Mouse (Mus musculus) bone marrow, adult 2 months (tissue): ENCODE results near the gene Elfn2. TPM values are rescaled to one million over a fixed set of nuclear protein-coding genes. Genes with fewer than 3 reads are reported as not detected.

Source experiments
- H3K27ac ChIP-seq: fragments of 200-500 bp; 2 replicates; pipeline ENCODE4 v1.5.1; 2012; ENCODE audit warnings: low read depth, mild to moderate bottlenecking, control low read depth, inconsistent platforms, low read length; ENCODE audit not compliant: control insufficient read depth, poor library complexity, insufficient read depth
- H3K4me1 ChIP-seq: fragments of 200-500 bp; 2 replicates; pipeline ENCODE4 v1.6.1; 2011; ENCODE audit warnings: low read length; ENCODE audit not compliant: control insufficient read depth, insufficient read depth
- H3K4me3 ChIP-seq: fragments of 200-500 bp; replicated peaks from 2 replicates; pipeline ENCODE3; 2011; ENCODE audit warnings: mild to moderate bottlenecking, low read depth, low read length, control low read depth; ENCODE audit not compliant: control insufficient read depth
- CTCF ChIP-seq: fragments of 200-500 bp; IDR thresholded peaks from 2 replicates; pipeline ENCODE4 v1.5.1; 2011; ENCODE audit warnings: low read length, control low read depth; ENCODE audit not compliant: control insufficient read depth, insufficient read depth
- POLR2A ChIP-seq: fragments of 200-500 bp; IDR thresholded peaks from 2 replicates; pipeline ENCODE4 v1.6.1; 2011; ENCODE audit warnings: low read depth, mild to moderate bottlenecking, control low read depth, low read length, borderline replicate concordance; ENCODE audit not compliant: control insufficient read depth
- WGBS: fragments of 180-500 bp; shearing (Covaris S2); methylation state at CpG from one replicate; pipeline ENCODE4 v1.1.7; 2018; 5-methylcytosine and 5-hydroxymethylcytosine counted together
- polyA plus RNA-seq: library from polyadenylated mRNA; stranded (reverse); fragments of >200 nt; gene quantifications from 2 replicates; pipeline ENCODE4 v1.2.4, GENCODE M21; 2011; ENCODE audit warnings: low replicate concordance; ENCODE audit not compliant: missing spikeins, insufficient read depth, insufficient read length

The Elfn2 gene
- polyA plus RNA-seq, 1 experiment, result not detected

DNA sequence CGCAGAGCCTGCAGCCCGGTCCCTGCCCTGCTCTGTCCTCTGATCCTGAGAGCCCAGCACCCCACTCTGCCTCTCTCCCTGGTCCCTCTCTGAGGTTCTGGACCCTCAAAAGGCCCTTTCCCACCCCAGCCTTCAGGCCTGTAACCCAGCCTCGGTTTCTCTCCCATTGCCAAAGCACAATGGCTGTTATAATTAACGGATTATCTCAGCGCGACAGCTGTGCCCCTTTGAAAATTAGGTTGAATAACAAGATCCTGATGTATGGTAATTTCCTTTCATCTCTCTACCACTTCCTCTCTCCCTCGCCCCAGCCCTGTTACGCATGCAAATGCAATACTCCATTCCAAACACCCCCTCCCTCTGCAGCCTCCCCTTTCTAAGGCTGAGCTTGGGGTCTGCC is 35.1 kb downstream of the Elfn2 start:
- Histone ChIP-seq H3K4me1 (0 out of 2 replicates have a peak, but pooled peaks cover 3% of the 10 kb centered on the region), H3K27ac (peak overlapping the region; percentile 80), H3K4me3 (no peak overlapping the region)
- no peak for TF ChIP-seq POLR2A
- no peak for TF ChIP-seq CTCF
- 12% methylated on average over 8 of the region's 8 CpGs for WGBS

DNA sequence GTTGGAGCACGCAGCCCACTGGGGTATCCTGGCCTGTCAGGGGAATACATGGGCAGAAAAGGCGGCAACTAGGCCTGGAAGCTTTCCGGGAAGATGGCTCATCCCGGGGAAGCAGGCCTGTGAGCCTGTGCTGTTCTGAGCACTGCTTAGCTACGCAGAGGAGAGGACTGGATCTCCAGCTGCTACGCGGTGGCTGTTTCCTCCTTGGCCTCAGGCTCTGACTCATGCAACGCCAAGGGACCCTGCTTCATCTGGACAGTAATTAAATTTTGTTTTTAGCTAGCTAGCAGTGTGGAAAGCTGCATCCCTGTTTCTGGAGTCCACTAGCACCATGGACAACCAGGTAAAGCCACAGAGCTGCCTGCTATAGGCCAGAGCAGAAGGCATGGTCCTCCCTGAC is 36.8 kb downstream of the Elfn2 start:
- Histone ChIP-seq H3K4me1 (0 out of 2 replicates have a peak, but pooled peaks cover 3% of the 10 kb centered on the region), H3K27ac (no peak overlapping the region), H3K4me3 (no peak overlapping the region)
- TF ChIP-seq CTCF (no peak), POLR2A (no peak)
- 65% methylated on average over 8 of the region's 8 CpGs for WGBS

DNA sequence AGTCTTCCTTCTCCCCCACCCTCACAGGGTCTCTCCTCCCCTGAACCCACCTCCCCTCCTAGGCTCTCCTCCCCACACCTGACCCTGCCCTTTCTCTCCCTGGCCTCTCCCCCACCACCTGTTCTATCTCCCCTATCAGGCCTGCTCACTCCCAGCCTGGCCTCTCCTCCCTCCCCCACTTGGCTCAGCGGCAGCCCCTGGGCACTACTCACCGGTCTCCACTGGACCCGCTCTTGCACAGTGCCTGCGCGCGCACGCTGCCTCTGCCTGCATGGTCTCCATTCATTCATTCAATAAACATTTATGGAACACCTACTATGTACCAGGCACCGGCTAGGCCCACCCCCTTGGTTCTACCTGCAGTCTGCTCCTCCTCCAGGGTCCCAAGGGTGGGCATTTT is 37.3 kb downstream of the Elfn2 start:
- no peak for TF ChIP-seq POLR2A
- no peak for TF ChIP-seq CTCF
- Histone ChIP-seq H3K4me1 (0 out of 2 replicates have a peak, but pooled peaks cover 3% of the 10 kb centered on the region), H3K4me3 (no peak overlapping the region), H3K27ac (no peak overlapping the region)
- WGBS, result 84% methylated on average over 8 of the region's 8 CpGs

DNA sequence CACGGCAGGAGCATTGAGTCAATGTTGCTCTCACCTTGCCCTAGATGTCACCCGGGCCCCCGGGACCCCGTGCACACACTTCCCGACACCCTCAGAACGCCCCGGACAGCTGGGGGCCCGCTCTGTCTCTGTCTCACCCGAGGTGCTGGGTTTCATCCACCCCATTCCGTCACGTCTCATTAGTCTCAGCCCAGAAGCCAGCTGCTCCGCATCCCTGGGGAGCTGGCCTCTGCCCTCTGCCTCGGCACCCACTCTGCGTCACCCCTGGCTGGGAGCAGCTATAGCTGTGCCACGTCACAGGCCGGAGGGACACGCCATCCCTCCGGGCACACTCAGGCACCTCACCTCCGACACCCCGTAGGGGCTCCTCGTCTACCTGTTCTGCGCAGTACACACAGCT is 38.3 kb downstream of the Elfn2 start:
- 0 out of 2 replicates have a peak, but pooled peaks cover 3% of the 10 kb centered on the region for H3K4me1 ChIP-seq
- WGBS, result 87% methylated on average over 22 of the region's 22 CpGs
- TF ChIP-seq CTCF (no peak), POLR2A (no peak)
- no peak overlapping the region for H3K4me3 ChIP-seq
- H3K27ac ChIP-seq, result no peak overlapping the region

DNA sequence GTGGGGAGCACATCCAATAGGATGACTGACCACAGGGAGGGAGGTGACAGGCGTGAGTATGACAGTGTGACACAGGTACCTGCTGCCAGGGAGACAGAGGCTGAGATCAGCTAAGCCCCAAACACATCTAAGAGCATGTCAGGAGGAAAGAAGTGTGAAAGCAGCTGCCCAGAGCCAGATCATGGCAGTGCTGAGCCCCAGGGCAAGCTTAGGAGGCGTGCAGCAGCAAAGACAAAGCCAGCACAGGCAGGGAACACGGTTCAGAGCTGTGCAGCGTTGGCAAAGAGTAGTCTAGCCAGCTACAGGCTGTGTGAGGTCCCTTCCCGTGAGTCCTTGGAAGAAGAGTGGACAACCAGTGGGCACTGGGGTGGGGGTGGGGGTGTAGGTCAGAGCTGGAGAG is 40.9 kb downstream of the Elfn2 start:
- WGBS, result 72% methylated on average over 5 of the region's 5 CpGs
- H3K4me1 ChIP-seq, result no peaks in the 10 kb centered on the region
- H3K27ac ChIP-seq, result no peak overlapping the region
- H3K4me3 ChIP-seq, result no peak overlapping the region
- no peak for TF ChIP-seq CTCF
- TF ChIP-seq POLR2A, result no peak

DNA sequence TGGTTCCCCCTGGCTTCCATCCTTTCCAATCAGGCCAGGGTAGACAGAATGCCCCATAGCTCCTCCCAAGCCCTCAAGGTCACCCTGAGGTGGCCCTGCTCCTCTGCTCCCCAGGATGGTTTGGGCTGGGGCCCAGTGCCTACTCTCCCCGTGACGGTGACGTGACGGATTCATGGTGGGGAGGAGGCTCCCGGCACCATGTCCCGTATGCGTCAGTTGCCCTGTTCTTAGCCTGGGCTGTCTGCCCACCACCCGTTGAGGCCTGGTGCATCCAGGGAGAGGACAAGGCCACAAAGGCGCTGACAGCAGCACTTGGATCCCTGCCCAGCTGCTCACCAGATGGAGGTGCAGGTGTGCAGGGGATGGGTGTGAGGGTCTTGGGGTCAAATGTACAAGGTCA is 41.6 kb downstream of the Elfn2 start:
- Histone ChIP-seq H3K4me3 (no peak overlapping the region), H3K27ac (no peak overlapping the region), H3K4me1 (no peaks in the 10 kb centered on the region)
- WGBS, result 66% methylated on average over 9 of the region's 9 CpGs
- TF ChIP-seq CTCF (no peak), POLR2A (no peak)

DNA sequence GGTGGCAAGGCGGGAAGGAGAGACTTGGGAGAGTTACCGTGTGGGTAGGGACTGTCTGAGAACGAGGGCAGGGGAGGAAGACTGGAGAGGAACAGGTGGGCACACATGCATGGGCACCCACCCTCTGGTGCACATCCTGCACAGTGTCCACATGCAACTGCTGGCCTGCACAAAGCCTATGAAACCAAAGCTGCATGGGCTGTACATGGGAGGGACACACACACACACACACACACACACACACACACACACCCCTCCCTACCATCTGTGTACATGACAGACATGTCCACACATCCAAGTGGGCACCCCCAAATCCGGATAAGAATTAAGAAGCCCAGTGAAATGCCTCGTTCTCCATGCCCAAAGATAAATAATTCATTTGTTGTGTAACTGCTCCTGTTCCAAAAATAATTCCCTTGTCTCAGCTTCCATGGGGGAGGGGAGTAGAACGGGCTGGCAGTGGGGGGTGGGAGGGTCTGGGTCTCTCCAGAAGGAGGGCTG is 43.6 kb downstream of the Elfn2 start:
- TF ChIP-seq POLR2A, result no peak
- no peak for TF ChIP-seq CTCF
- Histone ChIP-seq H3K4me3 (no peak overlapping the region), H3K27ac (no peak overlapping the region), H3K4me1 (no peaks in the 10 kb centered on the region)
- WGBS, result 58% methylated on average over 6 of the region's 6 CpGs

DNA sequence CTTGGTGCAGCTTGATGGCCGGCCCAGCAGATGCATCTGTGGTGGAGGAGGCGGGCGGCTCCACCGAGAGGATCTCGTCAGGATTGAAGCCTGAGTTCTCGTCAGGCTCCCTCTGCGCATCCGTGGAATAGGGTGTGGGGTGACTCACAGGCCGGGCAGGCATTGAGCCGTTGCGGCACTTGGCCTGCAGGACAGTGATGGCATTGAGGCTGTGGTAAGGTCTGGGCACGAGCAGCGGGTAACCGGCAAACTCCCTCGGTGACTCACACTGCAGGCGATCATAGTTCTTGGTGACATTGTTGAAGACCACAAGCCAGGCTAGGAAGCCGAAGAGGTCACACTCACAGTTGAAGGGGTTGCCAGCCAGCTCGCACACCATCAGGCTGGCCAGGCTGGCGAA is 45.1 kb downstream of the Elfn2 start:
- H3K27ac ChIP-seq, result no peak overlapping the region

DNA sequence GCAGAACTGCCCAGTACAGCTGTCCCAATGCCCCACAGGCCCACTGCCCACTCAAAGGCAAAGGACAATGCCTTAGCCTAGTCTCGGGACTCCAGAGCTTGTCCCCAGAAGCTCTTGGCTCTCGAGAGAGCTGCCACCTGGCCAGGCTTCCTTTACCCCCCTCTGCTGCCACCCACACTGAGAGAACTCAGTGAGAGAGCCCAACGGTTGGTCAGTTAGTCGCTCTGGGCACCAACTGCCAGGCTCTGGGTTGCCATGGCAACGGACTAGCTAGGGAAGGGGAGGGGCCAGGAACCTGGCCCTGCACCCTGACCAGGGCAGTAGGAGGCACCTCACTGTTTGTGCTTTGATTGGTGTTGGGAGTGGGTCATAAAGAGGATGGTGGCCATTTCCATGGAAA is 48.2 kb downstream of the Elfn2 start:
- H3K27ac ChIP-seq, result peak overlapping the region; percentile 20; the same call in 1 of the 2 replicates
- no peaks in the 10 kb centered on the region for H3K4me1 ChIP-seq
- no peak for TF ChIP-seq CTCF
- TF ChIP-seq POLR2A, result no peak
- no peak overlapping the region for H3K4me3 ChIP-seq
- WGBS, result 4% methylated on average over 5 of the region's 5 CpGs

More for the DNA sequence above, 45.1 kb downstream of the Elfn2 start:
- Histone ChIP-seq H3K4me3 (no peak overlapping the region), H3K4me1 (no peaks in the 10 kb centered on the region)
- 73% methylated on average over 19 of the region's 19 CpGs for WGBS
- no peak for TF ChIP-seq POLR2A
- no peak for TF ChIP-seq CTCF
